Mouse (Mus musculus) midbrain, embryonic 12.5 days (tissue): Measurements from ENCODE around the gene Fam162a. TPM values are rescaled to one million over a fixed set of nuclear protein-coding genes. Genes with fewer than 3 reads are reported as not detected.

Experiments
- polyA plus RNA-seq: library from polyadenylated mRNA; unstranded; fragments of >200 nt; fragmentation: Nextera tagmentation; extraction: Ambion mirVana; gene quantifications from 2 replicates; pipeline ENCODE4 v1.2.1, GENCODE M21; 2016

The Fam162a gene
- polyA plus RNA-seq, 1 experiment from 2014 or later: 183 TPM

Other genes starting within 250 kb of the Fam162a start
- 0.30 and 0.45 TPM in 2 replicates for gene Parp14, start 200.1 kb downstream of the Fam162a start, polyA plus RNA-seq
- gene Parp9, start 133.1 kb downstream of the Fam162a start, polyA plus RNA-seq: 2.2 TPM in 2 replicates
- 2.3 and 3.0 TPM in 2 replicates for gene Dtx3l, start 132.4 kb downstream of the Fam162a start, polyA plus RNA-seq
- gene Kpna1, start 92.8 kb downstream of the Fam162a start, polyA plus RNA-seq: 82.8 and 91.4 TPM in 2 replicates
- 12.5 and 13.2 TPM in 2 replicates for gene Wdr5b, start 30.4 kb downstream of the Fam162a start, polyA plus RNA-seq
- gene Ccdc58, start 91 bp upstream of the Fam162a start, polyA plus RNA-seq: 59.9 and 64.9 TPM in 2 replicates
- 0.06 TPM in 1 of 2 replicates, not detected in the other for gene Csta1, start 59.6 kb upstream of the Fam162a start, polyA plus RNA-seq
- not detected in 2 replicates for gene Stfa2l1, start 85.2 kb upstream of the Fam162a start, polyA plus RNA-seq
- 1.5 and 2.0 TPM in 2 replicates for gene Gm5483, start 112.6 kb upstream of the Fam162a start, polyA plus RNA-seq
- gene Gm5416, start 138.8 kb upstream of the Fam162a start, polyA plus RNA-seq: not detected in 2 replicates
- not detected in 2 replicates for gene 2010005H15Rik, start 149.9 kb upstream of the Fam162a start, polyA plus RNA-seq
- 1.7 and 3.2 TPM in 2 replicates for gene Stfa1, start 205.4 kb upstream of the Fam162a start, polyA plus RNA-seq